Mouse (Mus musculus): ENCODE data around the gene Coro2b.

DNA sequence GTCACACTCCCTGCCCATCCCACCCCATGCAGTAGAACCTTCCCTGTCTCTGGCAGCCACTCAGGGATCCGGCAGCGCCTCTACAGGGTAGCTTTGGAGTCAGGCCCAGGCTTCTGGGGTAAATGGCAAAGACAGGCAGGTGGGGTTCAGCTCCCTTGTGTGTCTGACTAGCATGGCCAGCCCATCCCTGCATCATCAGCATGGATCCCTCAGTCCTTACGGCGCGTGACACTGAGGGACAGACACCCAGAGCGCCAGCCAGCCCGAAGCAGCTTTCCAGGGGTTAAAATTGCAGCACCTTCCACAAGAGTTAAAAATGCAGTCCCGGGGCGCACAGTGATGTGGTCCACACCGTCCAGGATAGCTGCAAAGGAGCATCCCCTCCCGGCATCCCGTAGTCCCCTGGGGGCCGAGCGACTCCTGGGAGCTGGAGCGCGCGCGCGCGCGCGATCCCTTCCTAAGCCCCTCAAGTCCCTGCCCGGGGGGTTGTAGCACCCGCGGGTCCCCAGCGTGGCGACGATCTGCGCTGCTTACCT, 657 bp downstream of the Coro2b start:
- no peak for TF ChIP-seq GATA1 (IDR thresholded peaks at IDR 0.05; ENCODE audit: borderline replicate concordance, low read length)
- TF ChIP-seq FLI1 (IDR thresholded peaks at IDR 0.05; ENCODE audit: low read length), result no peak

All from megakaryocyte, embryonic 14.5 days (primary cell).